Mouse (Mus musculus) heart, embryonic 11.5 days (tissue): Measurements from ENCODE around the gene Fkbp2. TPM values are rescaled to one million over a fixed set of nuclear protein-coding genes. Genes with fewer than 3 reads are reported as not detected.

Experiments
- ATAC-seq: fragments of 200-750 bp; cut with Nextera tagmentation; replicated peaks from 2 replicates; pipeline ENCODE4 v1.8.0; 2017; ENCODE audit warnings: moderate library complexity; ENCODE audit not compliant: insufficient number of reproducible peaks, low FRiP score, low TSS enrichment
- H3K27ac ChIP-seq: fragments of 300-500 bp; sonication (generic); 2 replicates; pipeline ENCODE4 v1.5.1; 2014; ENCODE audit warnings: mild to moderate bottlenecking, low read depth, low read length
- H3K27me3 ChIP-seq: fragments of 300-500 bp; sonication (generic); 2 replicates; pipeline ENCODE4 v1.6.1; 2014; ENCODE audit warnings: mild to moderate bottlenecking, low read length, mixed read lengths; ENCODE audit not compliant: control insufficient read depth, insufficient read depth
- H3K36me3 ChIP-seq: fragments of 300-500 bp; sonication (generic); 2 replicates; pipeline ENCODE4 v1.6.1; 2014; ENCODE audit warnings: mild to moderate bottlenecking, low read length, moderate library complexity, mixed read lengths; ENCODE audit not compliant: control insufficient read depth, insufficient read depth
- H3K4me1 ChIP-seq: fragments of 300-500 bp; sonication (generic); 2 replicates; pipeline ENCODE4 v1.6.1; 2014; ENCODE audit warnings: low read length; ENCODE audit not compliant: control insufficient read depth, insufficient read depth
- H3K4me2 ChIP-seq: fragments of 300-500 bp; sonication (generic); 2 replicates; pipeline ENCODE4 v1.6.1; 2014; ENCODE audit warnings: mild to moderate bottlenecking, moderate library complexity
- H3K4me3 ChIP-seq: fragments of 300-500 bp; sonication (generic); 2 replicates; pipeline ENCODE4 v1.5.1; 2014; ENCODE audit warnings: low read depth, low read length
- H3K9ac ChIP-seq: fragments of 300-500 bp; sonication (generic); 2 replicates; pipeline ENCODE4 v1.6.1; 2014; ENCODE audit warnings: mild to moderate bottlenecking, low read depth, low read length, moderate library complexity
- H3K9me3 ChIP-seq: fragments of 300-500 bp; sonication (generic); replicated peaks from 2 replicates; pipeline ENCODE4 v1.6.1; 2016; ENCODE audit warnings: low read length; ENCODE audit not compliant: control insufficient read depth
- WGBS: fragments of 180-500 bp; shearing (Covaris S2); extraction: QIAGEN DNeasy Blood & Tissue Kit; methylation state at CpG from one replicate; pipeline ENCODE4 v1.1.7; 2014; ENCODE audit not compliant: insufficient replicate concordance; 5-methylcytosine and 5-hydroxymethylcytosine counted together
- polyA plus RNA-seq: library from polyadenylated mRNA; unstranded; fragments of >200 nt; fragmentation: Nextera tagmentation; extraction: Ambion mirVana; gene quantifications from 2 replicates; pipeline ENCODE4 v1.2.1, GENCODE M21; 2014

Fkbp2 gene
- polyA plus RNA-seq, 1 experiment from 2014 or later = 88.4 TPM

DNA sequence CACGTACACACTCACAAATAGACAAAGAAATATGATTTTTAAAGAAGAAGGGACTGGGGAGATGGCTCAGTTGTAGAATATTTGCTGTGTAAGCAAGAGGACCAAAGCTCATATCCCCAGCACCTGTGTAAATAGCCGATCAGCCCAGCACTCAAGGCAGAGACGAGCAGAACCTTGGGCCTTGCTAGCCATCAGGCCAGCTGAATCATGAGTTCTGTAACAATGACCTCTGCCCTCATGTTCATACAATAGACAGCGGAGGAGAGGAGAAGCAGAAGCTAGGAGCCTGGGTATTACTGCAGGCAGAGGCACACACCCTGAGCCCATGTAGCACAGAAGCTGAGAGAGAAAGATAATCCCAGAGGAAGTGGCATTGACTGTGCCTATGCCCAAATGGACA is 32.1 kb upstream of the Fkbp2 start:
- H3K27ac ChIP-seq = no peak overlapping the region
- no peaks in the 10 kb centered on the region for H3K4me1 ChIP-seq
- WGBS = 82% methylated on average over 4 of the region's 4 CpGs
- no peak overlapping the region for H3K4me3 ChIP-seq
- no peak overlapping the region for H3K9ac ChIP-seq
- no peak overlapping the region for H3K4me2 ChIP-seq
- no peaks in the 10 kb centered on the region for H3K27me3 ChIP-seq
- no peak for ATAC-seq
- no peaks in the 10 kb centered on the region for H3K9me3 ChIP-seq
- H3K36me3 ChIP-seq = no peaks in the 10 kb centered on the region

DNA sequence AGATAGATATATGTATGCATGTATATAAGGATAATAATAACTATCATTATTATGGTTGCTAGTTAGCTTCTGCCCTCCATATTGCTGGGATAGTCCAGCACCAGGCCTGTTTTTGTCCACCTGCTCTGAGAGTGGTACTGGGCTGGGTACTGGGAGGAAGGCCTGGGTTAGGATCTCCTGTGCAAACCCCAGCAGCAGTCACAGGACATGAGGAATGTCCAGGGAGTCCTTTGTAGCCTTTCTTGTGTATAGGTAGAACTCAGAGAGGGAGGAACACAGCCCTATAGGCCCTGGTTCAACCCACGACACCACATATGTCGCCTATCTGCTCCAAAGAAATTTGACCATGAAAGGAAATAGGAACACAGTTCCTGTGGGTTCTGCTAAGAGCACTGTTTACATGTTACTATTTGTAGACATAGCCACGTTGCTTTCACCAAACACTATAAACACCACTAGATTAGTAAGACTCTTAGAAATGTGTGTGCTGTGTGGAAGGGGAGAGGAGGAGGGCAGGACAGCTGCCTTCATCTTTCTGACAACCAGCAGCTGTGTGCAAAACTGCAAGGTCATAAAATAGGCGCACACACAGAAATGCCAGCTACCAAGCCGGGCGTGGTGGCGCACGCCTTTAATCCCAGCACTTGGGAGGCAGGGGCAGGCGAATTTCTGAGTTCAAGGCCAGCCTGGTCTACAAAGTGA is 26.7 kb upstream of the Fkbp2 start:
- Histone ChIP-seq H3K4me3 (no peak overlapping the region), H3K4me1 (no peaks in the 10 kb centered on the region), H3K9me3 (no peaks in the 10 kb centered on the region), H3K36me3 (no peaks in the 10 kb centered on the region), H3K27me3 (no peaks in the 10 kb centered on the region), H3K4me2 (no peak overlapping the region), H3K27ac (no peak overlapping the region), H3K9ac (no peak overlapping the region)
- WGBS = 77% methylated on average over 9 of the region's 9 CpGs
- no peak for ATAC-seq

DNA sequence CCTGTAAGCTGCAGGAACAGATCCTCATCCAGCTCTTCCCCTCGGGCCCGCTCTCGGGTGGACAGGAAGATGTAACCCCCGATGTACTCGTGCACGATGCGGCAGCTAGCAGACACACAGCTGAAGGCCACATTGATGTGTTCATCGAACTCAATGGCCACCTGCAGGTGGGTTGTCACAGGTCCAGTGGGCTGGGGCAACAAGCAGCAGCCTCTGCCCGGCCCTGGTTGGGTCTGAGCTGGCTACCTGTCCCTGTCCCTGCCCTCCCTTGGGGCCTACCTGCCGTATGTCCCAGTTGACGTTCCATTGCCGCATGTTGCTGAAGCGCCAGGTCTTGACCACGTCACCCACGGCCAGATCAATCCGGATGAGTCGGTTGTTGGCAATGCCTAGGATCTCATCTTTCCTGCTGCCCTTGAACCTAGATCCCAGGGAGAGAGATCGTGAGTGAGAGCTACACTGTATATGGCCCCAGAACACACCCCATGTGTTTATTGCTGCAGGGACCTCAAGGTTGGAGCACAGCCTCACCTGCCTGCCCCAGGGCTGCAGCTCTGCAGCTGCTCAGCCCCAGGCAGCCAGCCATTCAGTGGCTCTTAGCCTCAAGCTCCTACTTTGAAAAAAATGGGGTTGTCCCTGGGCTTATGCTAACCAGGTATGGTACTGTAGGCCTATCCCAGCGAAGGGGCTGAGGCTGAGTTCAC is 19.2 kb upstream of the Fkbp2 start:
- Histone ChIP-seq H3K4me1 (peaks cover 11% of the 10 kb centered on the region), H3K9ac (no peak overlapping the region), H3K27ac (no peak overlapping the region), H3K27me3 (no peaks in the 10 kb centered on the region), H3K4me2 (no peak overlapping the region), H3K36me3 (peaks cover 20% of the 10 kb centered on the region), H3K9me3 (peaks cover 4% of the 10 kb centered on the region; the same call in 1 of the 2 replicates), H3K4me3 (no peak overlapping the region)
- ATAC-seq = no peak
- WGBS = 88% methylated on average over 19 of the region's 19 CpGs

DNA sequence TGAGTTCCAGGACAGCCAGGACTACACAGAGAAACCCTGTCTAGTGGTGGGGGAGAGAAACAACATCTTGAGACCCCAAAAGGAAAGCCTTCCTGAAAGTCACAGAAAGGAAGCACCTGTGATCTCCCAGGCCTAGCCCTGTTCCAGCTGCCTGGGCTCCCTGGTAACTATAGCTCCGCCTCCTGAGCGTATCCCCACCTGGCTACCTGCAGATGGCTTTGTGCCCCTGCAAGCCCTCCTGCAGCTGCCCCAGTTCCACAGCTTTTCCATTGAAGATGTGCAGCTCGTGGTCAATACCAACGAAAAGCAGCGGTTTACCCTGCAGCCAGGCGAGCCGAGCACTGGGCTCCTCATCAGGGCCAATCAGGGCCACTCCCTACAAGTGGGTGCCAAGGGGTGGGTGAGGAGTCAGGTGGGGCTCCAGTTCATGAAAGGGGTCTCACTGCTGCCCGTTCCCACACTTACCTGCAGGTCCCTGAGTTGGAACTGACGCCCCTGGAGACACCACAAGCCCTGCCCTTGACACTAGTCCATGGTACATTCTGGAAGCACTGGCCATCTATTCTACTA is 17.5 kb upstream of the Fkbp2 start:
- no peak for ATAC-seq
- no peak overlapping the region for H3K27ac ChIP-seq
- H3K9ac ChIP-seq = no peak overlapping the region
- no peak overlapping the region for H3K4me2 ChIP-seq
- H3K4me3 ChIP-seq = no peak overlapping the region
- peaks cover 20% of the 10 kb centered on the region for H3K36me3 ChIP-seq
- H3K4me1 ChIP-seq = peaks cover 21% of the 10 kb centered on the region
- no peaks in the 10 kb centered on the region for H3K27me3 ChIP-seq
- 82% methylated on average over 9 of the region's 9 CpGs for WGBS
- H3K9me3 ChIP-seq = peaks cover 4% of the 10 kb centered on the region; the same call in 1 of the 2 replicates

DNA sequence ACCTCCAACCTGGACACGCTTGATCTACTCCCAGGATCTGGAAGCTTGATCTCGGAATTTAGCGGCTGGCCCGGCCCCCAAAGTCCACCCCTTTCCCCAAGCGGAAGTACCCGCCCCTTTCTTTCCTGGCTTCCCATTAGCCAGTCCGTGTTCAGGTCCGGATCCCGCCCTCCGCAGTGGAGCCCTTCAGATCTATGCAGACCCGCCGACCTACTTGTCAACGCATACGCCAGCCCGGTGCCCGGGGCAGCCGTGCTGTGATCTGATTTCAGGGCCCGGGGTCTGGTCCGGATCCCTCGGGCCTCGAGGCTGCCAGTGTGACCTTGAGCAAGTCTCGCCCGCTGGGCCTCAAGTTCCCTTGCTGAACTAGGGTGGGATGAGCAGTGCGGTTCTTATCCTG is 15.7 kb upstream of the Fkbp2 start, which contains the start of the genes Nudt22 and Trpt1:
TSS of gene Nudt22 (minus strand) at position 112 of the 400 bp plus-strand sequence.
TSS of gene Trpt1 (plus strand) at position 126 of the 400 bp plus-strand sequence.
- peak within 1 kb of the TSS; percentile 67 for H3K4me3 ChIP-seq
- ATAC-seq = peak; percentile 58
- peak within 1 kb of the TSS; percentile 85 for H3K27ac ChIP-seq
- peak within 1 kb of the TSS; percentile 93 for H3K4me2 ChIP-seq
- peaks cover 20% of the 10 kb centered on the region for H3K36me3 ChIP-seq
- peaks cover 22% of the 10 kb centered on the region for H3K4me1 ChIP-seq
- peak within 1 kb of the TSS; percentile 78 for H3K9ac ChIP-seq
- no peaks in the 10 kb centered on the region for H3K27me3 ChIP-seq
- WGBS = under 1% methylated on average over 24 of the region's 24 CpGs
- H3K9me3 ChIP-seq = peaks cover 4% of the 10 kb centered on the region; the same call in 1 of the 2 replicates

DNA sequence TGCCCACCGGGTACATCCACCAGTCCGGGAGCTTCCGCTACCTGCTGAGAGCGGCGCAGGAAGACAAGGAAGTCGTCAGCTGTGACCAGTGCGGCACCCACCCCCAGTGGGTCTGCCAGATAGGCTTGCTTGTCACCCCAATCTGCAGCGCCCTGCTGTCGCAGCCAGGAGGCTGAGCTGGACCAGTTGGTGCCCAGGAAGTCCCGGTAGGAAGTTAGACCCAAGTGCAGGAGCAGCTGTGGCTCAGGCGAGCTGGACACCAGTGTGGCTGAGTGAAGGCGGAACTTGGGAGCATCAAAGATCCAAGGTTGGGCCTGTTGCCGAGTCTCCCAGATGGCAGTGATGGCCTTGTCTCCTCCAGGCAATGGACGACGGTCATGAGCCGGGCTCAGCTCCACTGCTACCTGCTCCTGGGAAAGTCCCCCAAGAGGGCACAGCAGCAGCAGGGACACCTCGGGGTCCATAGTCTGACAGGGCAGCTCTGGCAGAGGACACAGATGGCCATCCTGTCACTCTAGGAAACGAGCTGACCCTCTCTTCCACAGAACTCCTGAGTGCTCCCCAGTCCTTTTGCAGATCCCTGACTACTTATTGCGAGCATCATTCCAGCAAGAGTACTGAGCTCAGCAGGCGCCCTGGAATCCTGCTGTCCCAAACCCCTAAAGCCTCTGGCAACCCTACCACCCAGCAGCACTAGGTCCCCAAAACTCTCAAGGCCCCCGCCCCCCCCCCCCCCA is 15.1 kb upstream of the Fkbp2 start:
- H3K4me3 ChIP-seq = peak overlapping the region; percentile 67
- peak overlapping the region; percentile 50; the same call in 1 of the 2 replicates for H3K27ac ChIP-seq
- 44% methylated on average over 21 of the region's 21 CpGs for WGBS
- H3K9me3 ChIP-seq = peaks cover 4% of the 10 kb centered on the region; the same call in 1 of the 2 replicates
- ATAC-seq = no peak
- peaks cover 19% of the 10 kb centered on the region for H3K36me3 ChIP-seq
- H3K4me2 ChIP-seq = peak overlapping the region; percentile 93
- peak overlapping the region; percentile 78 for H3K9ac ChIP-seq
- peaks cover 22% of the 10 kb centered on the region for H3K4me1 ChIP-seq
- no peaks in the 10 kb centered on the region for H3K27me3 ChIP-seq

DNA sequence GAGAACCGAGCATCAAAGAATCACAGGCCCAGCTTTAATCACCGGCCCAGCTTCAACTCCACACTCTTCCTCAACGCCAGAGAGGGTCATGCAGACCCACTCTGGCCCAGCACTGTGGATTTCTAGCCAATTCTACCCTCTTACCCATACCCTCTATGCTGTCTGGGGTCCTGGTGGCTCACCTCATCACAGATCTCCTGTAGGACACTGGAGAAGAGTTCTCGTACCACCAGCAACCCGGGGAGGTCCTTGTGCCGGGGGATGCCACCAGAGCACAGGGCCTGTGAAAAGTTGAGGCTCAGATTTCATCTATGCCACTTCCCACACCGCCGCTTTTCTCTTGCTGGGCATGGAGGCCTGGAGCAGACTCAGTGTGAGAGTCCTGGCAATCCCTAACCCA is 14.2 kb upstream of the Fkbp2 start:
- no peak overlapping the region for H3K4me3 ChIP-seq
- no peak overlapping the region; the same call in 1 of the 2 replicates for H3K4me2 ChIP-seq
- H3K9me3 ChIP-seq = peaks cover 3% of the 10 kb centered on the region; the same call in 1 of the 2 replicates
- no peaks in the 10 kb centered on the region for H3K27me3 ChIP-seq
- peaks cover 22% of the 10 kb centered on the region for H3K4me1 ChIP-seq
- ATAC-seq = no peak
- peaks cover 11% of the 10 kb centered on the region for H3K36me3 ChIP-seq
- no peak overlapping the region for H3K27ac ChIP-seq
- H3K9ac ChIP-seq = no peak overlapping the region
- 88% methylated on average over 8 of the region's 8 CpGs for WGBS

DNA sequence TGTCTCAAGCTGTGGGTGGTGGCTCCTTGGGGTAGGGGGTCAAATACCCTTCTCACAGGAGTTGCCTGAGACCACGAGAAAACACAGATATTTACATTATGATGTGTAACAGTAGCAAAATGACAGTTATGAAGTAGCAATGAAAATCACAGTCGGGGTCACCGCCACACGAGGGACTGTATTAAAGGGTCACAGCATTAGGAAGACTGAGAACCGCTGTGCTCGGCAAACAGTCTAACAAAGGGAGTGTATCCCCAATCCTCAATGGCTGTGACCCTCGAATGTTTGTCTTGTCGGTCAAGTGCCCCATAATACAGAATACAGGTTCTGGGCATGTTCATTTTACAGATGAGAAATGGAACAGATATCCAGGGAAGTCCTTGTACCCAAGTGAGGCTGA is 13.7 kb upstream of the Fkbp2 start:
- Histone ChIP-seq H3K27ac (no peak overlapping the region), H3K27me3 (no peaks in the 10 kb centered on the region)
- ATAC-seq = no peak

More for the DNA sequence above, 13.7 kb upstream of the Fkbp2 start:
- Histone ChIP-seq H3K4me1 (peaks cover 22% of the 10 kb centered on the region), H3K4me2 (no peak overlapping the region), H3K4me3 (no peak overlapping the region), H3K9me3 (no peaks in the 10 kb centered on the region; the same call in 1 of the 2 replicates), H3K36me3 (peaks cover 8% of the 10 kb centered on the region), H3K9ac (no peak overlapping the region)
- 88% methylated on average over 8 of the region's 8 CpGs for WGBS
